Mouse (Mus musculus) cortical plate, adult 2 months (tissue): ENCODE measurements around the gene Kif13a.

ENCODE experiments used
- CTCF ChIP-seq: fragments of 200-500 bp; IDR thresholded peaks from 2 replicates; pipeline ENCODE4 v1.5.1; 2011; ENCODE audit warnings: mild to moderate bottlenecking, control low read depth, low read length; ENCODE audit not compliant: insufficient read depth; ENCODE audit errors: extremely low read depth
- POLR2A ChIP-seq: fragments of 200-500 bp; IDR thresholded peaks from 2 replicates; pipeline ENCODE4 v1.6.1; 2011; ENCODE audit warnings: mild to moderate bottlenecking, low read length, control low read depth; ENCODE audit not compliant: insufficient read depth; ENCODE audit errors: extremely low read depth

DNA sequence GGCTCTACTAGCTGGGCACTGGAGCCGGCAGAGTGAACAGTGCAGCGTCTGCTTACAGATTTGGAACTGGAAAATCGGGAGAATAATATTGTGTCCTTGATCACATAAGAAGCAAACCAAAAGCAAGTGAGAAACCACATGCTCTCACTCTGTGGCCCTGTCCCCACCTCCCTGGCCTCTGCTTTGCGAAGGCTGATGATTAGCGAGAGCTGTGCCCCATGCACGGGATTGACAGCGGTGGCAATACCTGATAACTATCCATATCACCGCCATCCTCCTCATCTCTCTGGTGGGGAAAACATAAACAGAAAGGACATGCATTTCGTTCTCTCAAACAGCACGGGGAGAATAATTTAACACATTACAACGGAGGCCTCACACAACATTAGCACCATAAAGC is 149.3 kb downstream of the Kif13a start:
- no peak for TF ChIP-seq CTCF
- TF ChIP-seq POLR2A, result no peak
